Mouse (Mus musculus) small intestine, adult 2 months (tissue): ENCODE data around the gene Tedc1. TPM values are rescaled to one million over a fixed set of nuclear protein-coding genes. Genes with fewer than 3 reads are reported as not detected.

ENCODE experiments used
- H3K27ac ChIP-seq: fragments of 200-500 bp; 2 replicates; pipeline ENCODE4 v1.5.1; 2012; ENCODE audit warnings: low read depth, low read length, control low read depth, inconsistent platforms; ENCODE audit not compliant: insufficient read depth
- H3K27me3 ChIP-seq: fragments of 200-500 bp; 2 replicates; pipeline ENCODE4 v1.6.1; 2012; ENCODE audit warnings: mild to moderate bottlenecking, moderate library complexity, low read length, inconsistent platforms; ENCODE audit not compliant: control insufficient read depth, insufficient read depth
- H3K36me3 ChIP-seq: fragments of 200-500 bp; 2 replicates; pipeline ENCODE4 v1.6.1; 2012; ENCODE audit warnings: mild to moderate bottlenecking, low read length, control low read depth, inconsistent platforms; ENCODE audit not compliant: control insufficient read depth, insufficient read depth
- H3K4me1 ChIP-seq: fragments of 200-500 bp; 2 replicates; pipeline ENCODE4 v1.6.1; 2012; ENCODE audit warnings: low read length, inconsistent platforms, mixed read lengths; ENCODE audit not compliant: control insufficient read depth, insufficient read depth, insufficient read length
- H3K4me3 ChIP-seq: fragments of 200-500 bp; 2 replicates; pipeline ENCODE4 v1.5.1; 2012; ENCODE audit warnings: low read depth, mild to moderate bottlenecking, control low read depth, inconsistent platforms, low read length, moderate library complexity
- CTCF ChIP-seq: fragments of 200-500 bp; IDR thresholded peaks from 2 replicates; pipeline ENCODE4 v1.5.1; 2012; ENCODE audit warnings: low read depth, mild to moderate bottlenecking, control low read depth, inconsistent platforms, low read length, moderate library complexity, mixed read lengths; ENCODE audit not compliant: insufficient replicate concordance, insufficient read length; ENCODE audit errors: extremely low read depth
- POLR2A ChIP-seq: fragments of 200-500 bp; IDR thresholded peaks from 2 replicates; pipeline ENCODE4 v1.6.1; 2012; ENCODE audit warnings: low read depth, mild to moderate bottlenecking, control low read depth, inconsistent platforms, low read length, moderate library complexity
- WGBS: fragments of 180-500 bp; shearing (Covaris S2); methylation state at CpG from one replicate; pipeline ENCODE4 v1.1.7; 2018; 5-methylcytosine and 5-hydroxymethylcytosine counted together
- polyA plus RNA-seq: library from polyadenylated mRNA; depleted of rRNA; stranded (reverse); fragments of >200 nt; gene quantifications from 2 replicates; pipeline ENCODE4 v1.2.3, GENCODE M21; 2012

The Tedc1 gene
- polyA plus RNA-seq, 1 experiment = 18.3 TPM

GRCm38 (mm10) chr12:113134502-113134901 is 21.7 kb upstream of the Tedc1 start:
- WGBS = 94% methylated on average over 4 of the region's 4 CpGs
- no peak for TF ChIP-seq CTCF
- no peak for TF ChIP-seq POLR2A
- Histone ChIP-seq H3K4me1 (peaks cover 4% of the 10 kb centered on the region; the same call in 1 of the 2 replicates), H3K36me3 (peaks cover 45% of the 10 kb centered on the region), H3K4me3 (no peak overlapping the region), H3K27me3 (no peaks in the 10 kb centered on the region), H3K27ac (no peak overlapping the region)

- H3K36me3 ChIP-seq = peaks cover 38% of the 10 kb centered on the region
- H3K4me1 ChIP-seq = peaks cover 10% of the 10 kb centered on the region
- TF ChIP-seq POLR2A (no peak), CTCF (no peak)
- H3K27ac ChIP-seq = no peak overlapping the region
- H3K4me3 ChIP-seq = no peak overlapping the region
- peaks cover under 1% of the 10 kb centered on the region; the same call in 1 of the 2 replicates for H3K27me3 ChIP-seq
- 91% methylated on average over 7 of the region's 7 CpGs for WGBS
Measured at GRCm38 (mm10) chr12:113135401-113135800, 20.8 kb upstream of the Tedc1 start.

GRCm38 (mm10) chr12:113136492-113137020 is 19.7 kb upstream of the Tedc1 start:
- Histone ChIP-seq H3K36me3 (peaks cover 28% of the 10 kb centered on the region), H3K4me1 (peaks cover 15% of the 10 kb centered on the region), H3K27ac (no peak overlapping the region), H3K4me3 (no peak overlapping the region), H3K27me3 (peaks cover 9% of the 10 kb centered on the region; the same call in 1 of the 2 replicates)
- TF ChIP-seq POLR2A (no peak), CTCF (no peak)
- WGBS = 88% methylated on average over 17 of the region's 17 CpGs

GRCm38 (mm10) chr12:113137260-113138213 is 18.7 kb upstream of the Tedc1 start:
- Histone ChIP-seq H3K27me3 (peaks cover 19% of the 10 kb centered on the region), H3K36me3 (peaks cover 23% of the 10 kb centered on the region), H3K4me1 (peaks cover 15% of the 10 kb centered on the region), H3K27ac (no peak overlapping the region), H3K4me3 (no peak overlapping the region)
- 85% methylated on average over 18 of the region's 18 CpGs for WGBS
- TF ChIP-seq CTCF (no peak), POLR2A (no peak)

- H3K27me3 ChIP-seq = peaks cover 21% of the 10 kb centered on the region
- peaks cover 20% of the 10 kb centered on the region for H3K36me3 ChIP-seq
- H3K4me1 ChIP-seq = peaks cover 15% of the 10 kb centered on the region
- no peak overlapping the region for H3K4me3 ChIP-seq
- TF ChIP-seq POLR2A = no peak
- TF ChIP-seq CTCF = no peak
- WGBS = 85% methylated on average over 6 of the region's 6 CpGs
- no peak overlapping the region for H3K27ac ChIP-seq
Measured at GRCm38 (mm10) chr12:113138291-113138690, 17.9 kb upstream of the Tedc1 start.

- H3K27me3 ChIP-seq = peaks cover 21% of the 10 kb centered on the region
- H3K27ac ChIP-seq = no peak overlapping the region
- peak overlapping the region; percentile 82; the same call in 1 of the 2 replicates for H3K4me3 ChIP-seq
- 56% methylated on average over 11 of the region's 11 CpGs for WGBS
- peaks cover 15% of the 10 kb centered on the region for H3K4me1 ChIP-seq
- H3K36me3 ChIP-seq = peaks cover 11% of the 10 kb centered on the region
- TF ChIP-seq POLR2A = no peak
- TF ChIP-seq CTCF = no peak
Measured at GRCm38 (mm10) chr12:113138901-113139864, 17.0 kb upstream of the Tedc1 start.
